Mouse (Mus musculus): ENCODE data around the gene Sumo1. TPM values are rescaled to one million over a fixed set of nuclear protein-coding genes. Genes with fewer than 3 reads are reported as not detected.

Gene Sumo1
- polyA plus RNA-seq (2015; fragmentation: Nextera tagmentation; extraction: Ambion mirVana), result 283 and 307 TPM in 2 replicates

GRCm38 (mm10) chr1:59670641-59671168 is at the start of gene Sumo1:
TSS of gene Sumo1 (minus strand) at chr1:59670834.
- H3K4me2 ChIP-seq (ENCODE audit: low read depth, low read length), result peak within 1 kb of the TSS; percentile 70
- WGBS, result under 1% methylated on average over 36 of the region's 36 CpGs
- H3K4me1 ChIP-seq (ENCODE audit: control insufficient read depth, insufficient read depth, low read length), result peaks cover 12% of the 10 kb centered on the region
- peak within 1 kb of the TSS; percentile 93 for H3K27ac ChIP-seq (ENCODE audit: low read length)
- H3K27me3 ChIP-seq (replicated peaks; ENCODE audit: control insufficient read depth, insufficient read depth, low read length), result no peaks in the 10 kb centered on the region
- H3K9ac ChIP-seq (ENCODE audit: low read depth, low read length), result peak within 1 kb of the TSS; percentile 96
- no peaks in the 10 kb centered on the region for H3K36me3 ChIP-seq (ENCODE audit: control insufficient read depth, insufficient read depth, low read length)
- H3K9me3 ChIP-seq (ENCODE audit: control insufficient read depth, low read length), result no peaks in the 10 kb centered on the region
- peak within 1 kb of the TSS; percentile 99 for H3K4me3 ChIP-seq (ENCODE audit: low read length)
- ATAC-seq, result peak; percentile 95

GRCm38 (mm10) chr1:59719900-59720299 is 49.3 kb upstream of the Sumo1 start:
- Histone ChIP-seq H3K4me2 (ENCODE audit: low read depth, low read length) (no peak overlapping the region), H3K9ac (ENCODE audit: low read depth, low read length) (no peak overlapping the region), H3K4me1 (ENCODE audit: control insufficient read depth, insufficient read depth, low read length) (no peaks in the 10 kb centered on the region), H3K27me3 (replicated peaks; ENCODE audit: control insufficient read depth, insufficient read depth, low read length) (no peaks in the 10 kb centered on the region), H3K4me3 (ENCODE audit: low read length) (no peak overlapping the region), H3K27ac (ENCODE audit: low read length) (no peak overlapping the region), H3K36me3 (ENCODE audit: control insufficient read depth, insufficient read depth, low read length) (peaks cover 4% of the 10 kb centered on the region), H3K9me3 (ENCODE audit: control insufficient read depth, low read length) (no peaks in the 10 kb centered on the region)
- WGBS, result 38% methylated on average over 4 of the region's 4 CpGs
- no peak for ATAC-seq

GRCm38 (mm10) chr1:59701766-59702165 is 31.1 kb upstream of the Sumo1 start:
- 95% methylated on average over 1 of the region's 1 CpGs for WGBS
- Histone ChIP-seq H3K4me3 (ENCODE audit: low read length) (no peak overlapping the region), H3K27me3 (replicated peaks; ENCODE audit: control insufficient read depth, insufficient read depth, low read length) (no peaks in the 10 kb centered on the region), H3K4me1 (ENCODE audit: control insufficient read depth, insufficient read depth, low read length) (no peaks in the 10 kb centered on the region), H3K9ac (ENCODE audit: low read depth, low read length) (no peak overlapping the region), H3K36me3 (ENCODE audit: control insufficient read depth, insufficient read depth, low read length) (peaks cover 19% of the 10 kb centered on the region), H3K4me2 (ENCODE audit: low read depth, low read length) (no peak overlapping the region), H3K27ac (ENCODE audit: low read length) (no peak overlapping the region), H3K9me3 (ENCODE audit: control insufficient read depth, low read length) (no peaks in the 10 kb centered on the region)
- ATAC-seq, result no peak

- no peaks in the 10 kb centered on the region for H3K9me3 ChIP-seq (ENCODE audit: control insufficient read depth, low read length)
- no peak overlapping the region for H3K4me3 ChIP-seq (ENCODE audit: low read length)
- WGBS, result 94% methylated on average over 3 of the region's 3 CpGs
- H3K36me3 ChIP-seq (ENCODE audit: control insufficient read depth, insufficient read depth, low read length), result peaks cover 13% of the 10 kb centered on the region
- no peak overlapping the region for H3K4me2 ChIP-seq (ENCODE audit: low read depth, low read length)
- H3K27me3 ChIP-seq (replicated peaks; ENCODE audit: control insufficient read depth, insufficient read depth, low read length), result no peaks in the 10 kb centered on the region
- H3K4me1 ChIP-seq (ENCODE audit: control insufficient read depth, insufficient read depth, low read length), result no peaks in the 10 kb centered on the region
- ATAC-seq, result no peak
- no peak overlapping the region for H3K9ac ChIP-seq (ENCODE audit: low read depth, low read length)
- no peak overlapping the region for H3K27ac ChIP-seq (ENCODE audit: low read length)
Observed at GRCm38 (mm10) chr1:59698207-59698606, 27.6 kb upstream of the Sumo1 start.

- no peaks in the 10 kb centered on the region for H3K9me3 ChIP-seq (ENCODE audit: control insufficient read depth, low read length)
- H3K9ac ChIP-seq (ENCODE audit: low read depth, low read length), result no peak overlapping the region
- H3K4me1 ChIP-seq (ENCODE audit: control insufficient read depth, insufficient read depth, low read length), result no peaks in the 10 kb centered on the region
- peak; percentile 80 for ATAC-seq
- no peaks in the 10 kb centered on the region for H3K27me3 ChIP-seq (replicated peaks; ENCODE audit: control insufficient read depth, insufficient read depth, low read length)
- 69% methylated on average over 5 of the region's 5 CpGs for WGBS
- no peak overlapping the region for H3K4me2 ChIP-seq (ENCODE audit: low read depth, low read length)
- H3K27ac ChIP-seq (ENCODE audit: low read length), result peak overlapping the region; percentile 2; the same call in 1 of the 2 replicates
- H3K36me3 ChIP-seq (ENCODE audit: control insufficient read depth, insufficient read depth, low read length), result peaks cover 13% of the 10 kb centered on the region
- H3K4me3 ChIP-seq (ENCODE audit: low read length), result no peak overlapping the region
Observed at GRCm38 (mm10) chr1:59697751-59698150, 27.1 kb upstream of the Sumo1 start.

GRCm38 (mm10) chr1:59690467-59690866 is 19.8 kb upstream of the Sumo1 start:
- no peak overlapping the region for H3K27ac ChIP-seq (ENCODE audit: low read length)
- no peak overlapping the region for H3K9ac ChIP-seq (ENCODE audit: low read depth, low read length)
- no peak for ATAC-seq
- H3K4me3 ChIP-seq (ENCODE audit: low read length), result no peak overlapping the region
- H3K27me3 ChIP-seq (replicated peaks; ENCODE audit: control insufficient read depth, insufficient read depth, low read length), result no peaks in the 10 kb centered on the region
- no peaks in the 10 kb centered on the region for H3K36me3 ChIP-seq (ENCODE audit: control insufficient read depth, insufficient read depth, low read length)
- 85% methylated on average over 5 of the region's 5 CpGs for WGBS
- no peak overlapping the region for H3K4me2 ChIP-seq (ENCODE audit: low read depth, low read length)
- H3K4me1 ChIP-seq (ENCODE audit: control insufficient read depth, insufficient read depth, low read length), result peaks cover 8% of the 10 kb centered on the region; the same call in 1 of the 2 replicates
- H3K9me3 ChIP-seq (ENCODE audit: control insufficient read depth, low read length), result no peaks in the 10 kb centered on the region

GRCm38 (mm10) chr1:59687493-59687892 is 16.9 kb upstream of the Sumo1 start:
- Histone ChIP-seq H3K4me1 (ENCODE audit: control insufficient read depth, insufficient read depth, low read length) (peaks cover 8% of the 10 kb centered on the region; the same call in 1 of the 2 replicates), H3K27ac (ENCODE audit: low read length) (no peak overlapping the region), H3K9me3 (ENCODE audit: control insufficient read depth, low read length) (no peaks in the 10 kb centered on the region), H3K4me3 (ENCODE audit: low read length) (no peak overlapping the region), H3K36me3 (ENCODE audit: control insufficient read depth, insufficient read depth, low read length) (no peaks in the 10 kb centered on the region), H3K27me3 (replicated peaks; ENCODE audit: control insufficient read depth, insufficient read depth, low read length) (no peaks in the 10 kb centered on the region), H3K9ac (ENCODE audit: low read depth, low read length) (no peak overlapping the region), H3K4me2 (ENCODE audit: low read depth, low read length) (0 out of 2 replicates have a peak overlapping the region, but pooled peaks have one; percentile 16)
- no peak for ATAC-seq
- 52% methylated on average over 1 of the region's 1 CpGs for WGBS

GRCm38 (mm10) chr1:59684819-59685755 is 14.5 kb upstream of the Sumo1 start, which contains the start of gene Nop58:
TSS of gene Nop58 (plus strand) at chr1:59684971.
- peak within 1 kb of the TSS; percentile 91 for H3K9ac ChIP-seq (ENCODE audit: low read depth, low read length)
- WGBS, result 0% methylated on average over 49 of the region's 49 CpGs
- ATAC-seq, result peak; percentile 94
- H3K4me2 ChIP-seq (ENCODE audit: low read depth, low read length), result peak within 1 kb of the TSS; percentile 77
- peak within 1 kb of the TSS; percentile 84 for H3K4me3 ChIP-seq (ENCODE audit: low read length)
- no peaks in the 10 kb centered on the region for H3K9me3 ChIP-seq (ENCODE audit: control insufficient read depth, low read length)
- H3K36me3 ChIP-seq (ENCODE audit: control insufficient read depth, insufficient read depth, low read length), result no peaks in the 10 kb centered on the region
- no peaks in the 10 kb centered on the region for H3K27me3 ChIP-seq (replicated peaks; ENCODE audit: control insufficient read depth, insufficient read depth, low read length)
- H3K4me1 ChIP-seq (ENCODE audit: control insufficient read depth, insufficient read depth, low read length), result peaks cover 8% of the 10 kb centered on the region; the same call in 1 of the 2 replicates
- H3K27ac ChIP-seq (ENCODE audit: low read length), result peak within 1 kb of the TSS; percentile 90
